Mouse (Mus musculus): ENCODE measurements around the gene Six3. TPM values are rescaled to one million over a fixed set of nuclear protein-coding genes. Genes with fewer than 3 reads are reported as not detected.

The Six3 gene
- total and polyA plus RNA-seq, 3 experiments: not detected

DNA sequence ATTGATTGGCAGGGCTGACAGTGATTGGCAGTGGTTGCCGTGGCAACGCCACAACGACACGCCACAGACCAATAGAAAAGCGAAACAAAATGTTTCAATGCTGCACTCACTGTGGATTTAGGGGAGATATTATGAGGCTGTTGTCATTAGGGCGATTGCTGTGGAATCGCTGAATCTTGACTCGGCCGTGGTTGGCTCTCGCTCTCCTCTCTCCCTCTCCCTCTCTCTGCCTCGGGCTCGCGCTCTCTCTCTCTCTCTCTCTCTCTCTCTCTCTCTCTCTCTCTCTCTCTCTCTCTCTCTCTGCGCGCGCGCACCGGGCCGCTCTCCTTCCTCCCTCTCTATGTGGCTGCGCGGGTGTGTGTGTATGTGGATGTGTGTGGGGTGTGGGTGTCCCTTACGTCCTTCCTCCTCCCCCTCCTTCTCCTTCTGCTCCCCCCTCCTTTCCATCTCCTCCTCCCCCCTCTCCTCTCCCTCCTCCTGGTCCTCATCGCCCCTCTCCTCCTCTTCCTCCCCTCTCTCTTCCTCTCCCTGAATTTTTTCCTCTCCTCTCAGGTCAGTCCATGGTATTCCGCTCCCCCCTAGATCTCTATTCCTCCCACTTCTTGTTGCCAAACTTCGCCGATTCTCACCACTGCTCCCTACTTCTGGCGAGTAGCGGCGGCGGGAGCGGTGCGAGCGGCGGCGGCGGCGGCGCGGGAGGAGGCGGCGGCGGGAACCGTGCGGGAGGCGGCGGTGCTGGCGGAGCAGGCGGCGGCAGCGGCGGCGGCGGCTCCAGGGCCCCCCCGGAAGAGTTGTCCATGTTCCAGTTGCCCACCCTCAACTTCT lies 7.5 kb downstream of the Six3 start:
- H3K27me3 ChIP-seq (ENCODE audit: control insufficient read depth in 1 of 2, insufficient read depth in 2 of 2, low read length in 2 of 2): no peaks in the 10 kb centered on the region
- no peaks in the 10 kb centered on the region for H3K9me3 ChIP-seq (replicated peaks; ENCODE audit: insufficient read depth, low read length)
- H3K9ac ChIP-seq (ENCODE audit: control insufficient read depth, low read depth, low read length, poor library complexity, severe bottlenecking): no peak overlapping the region
- no peak overlapping the region for H3K4me3 ChIP-seq (ENCODE audit: control insufficient read depth in 1 of 2, insufficient read depth in 1 of 2, low read depth in 2 of 2, low read length in 2 of 2)
- no peak overlapping the region for H3K27ac ChIP-seq (ENCODE audit: control insufficient read depth, low read depth, low read length)
- DNase-seq (ENCODE audit: low read depth, low spot score): no peak
- no peaks in the 10 kb centered on the region for H3K36me3 ChIP-seq (ENCODE audit: control insufficient read depth in 1 of 2, insufficient read depth in 2 of 2, low read length in 2 of 2)
- no peak for TF ChIP-seq KAT2A (conservative IDR thresholded peaks at IDR 0.05; ENCODE audit: low read depth, low read length)
- TF ChIP-seq TBP (IDR thresholded peaks at IDR 0.05; ENCODE audit: low read depth, low read length): no peak
- TF ChIP-seq ETS1 (IDR thresholded peaks at IDR 0.05; ENCODE audit: low read depth, low read length): no peak
- no peak for TF ChIP-seq E2F4 (IDR thresholded peaks at IDR 0.05; ENCODE audit: borderline replicate concordance, low read depth, low read length)
- no peaks in the 10 kb centered on the region for H3K4me1 ChIP-seq (ENCODE audit: control insufficient read depth in 1 of 2, insufficient read depth in 2 of 2, low read length in 2 of 2)
- no peaks in the 10 kb centered on the region for H3K79me2 ChIP-seq (ENCODE audit: control insufficient read depth, insufficient read depth, low read length, poor library complexity)

DNA sequence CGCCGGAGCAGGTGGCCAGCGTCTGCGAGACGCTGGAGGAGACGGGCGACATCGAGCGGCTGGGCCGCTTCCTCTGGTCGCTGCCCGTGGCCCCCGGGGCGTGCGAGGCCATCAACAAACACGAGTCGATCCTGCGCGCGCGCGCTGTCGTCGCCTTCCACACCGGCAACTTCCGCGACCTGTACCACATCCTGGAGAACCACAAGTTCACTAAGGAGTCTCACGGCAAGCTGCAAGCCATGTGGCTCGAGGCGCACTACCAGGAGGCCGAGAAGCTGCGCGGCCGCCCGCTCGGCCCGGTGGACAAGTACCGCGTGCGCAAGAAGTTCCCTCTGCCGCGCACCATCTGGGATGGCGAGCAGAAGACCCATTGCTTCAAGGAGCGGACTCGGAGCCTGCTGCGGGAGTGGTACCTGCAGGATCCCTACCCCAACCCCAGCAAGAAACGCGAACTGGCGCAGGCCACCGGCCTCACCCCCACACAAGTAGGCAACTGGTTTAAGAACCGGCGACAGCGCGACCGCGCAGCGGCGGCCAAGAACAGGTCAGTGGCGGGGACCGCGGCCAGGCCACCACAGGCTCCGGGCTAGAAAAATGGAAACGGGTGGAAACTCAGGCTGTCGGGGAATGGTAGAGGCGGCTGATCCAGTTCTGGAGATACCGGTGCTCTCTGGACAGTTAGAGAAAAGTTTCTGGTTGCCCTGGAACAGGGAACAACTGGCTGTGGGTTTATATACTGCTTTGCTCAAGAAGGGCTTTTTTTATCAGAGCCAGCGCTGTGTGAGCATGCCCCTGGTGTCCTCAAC lies 8.3 kb downstream of the Six3 start:
- Histone ChIP-seq H3K9me3 (replicated peaks; ENCODE audit: insufficient read depth, low read length) (no peaks in the 10 kb centered on the region), H3K27ac (ENCODE audit: control insufficient read depth, low read depth, low read length) (no peak overlapping the region), H3K79me2 (ENCODE audit: control insufficient read depth, insufficient read depth, low read length, poor library complexity) (no peaks in the 10 kb centered on the region), H3K27me3 (ENCODE audit: control insufficient read depth in 1 of 2, insufficient read depth in 2 of 2, low read length in 2 of 2) (no peaks in the 10 kb centered on the region; a peak in 1 of 4 replicates), H3K4me3 (ENCODE audit: control insufficient read depth in 1 of 2, insufficient read depth in 1 of 2, low read depth in 2 of 2, low read length in 2 of 2) (no peak overlapping the region), H3K4me1 (ENCODE audit: control insufficient read depth in 1 of 2, insufficient read depth in 2 of 2, low read length in 2 of 2) (no peaks in the 10 kb centered on the region), H3K9ac (ENCODE audit: control insufficient read depth, low read depth, low read length, poor library complexity, severe bottlenecking) (no peak overlapping the region), H3K36me3 (ENCODE audit: control insufficient read depth in 1 of 2, insufficient read depth in 2 of 2, low read length in 2 of 2) (no peaks in the 10 kb centered on the region)
- TF ChIP-seq NELFE (IDR thresholded peaks at IDR 0.05; ENCODE audit: low read depth, low read length) (no peak), NRF1 (IDR thresholded peaks at IDR 0.05; ENCODE audit: insufficient read depth, low read depth, low read length, poor library complexity, severe bottlenecking) (no peak), ZKSCAN1 (IDR thresholded peaks at IDR 0.05; ENCODE audit: low read depth, low read length) (no peak), MAZ (IDR thresholded peaks at IDR 0.05; ENCODE audit: low read depth, low read length) (no peak), GATA1 (IDR thresholded peaks at IDR 0.05; ENCODE audit: low read depth, low read length) (no peak), SIN3A (IDR thresholded peaks at IDR 0.05; ENCODE audit: low read length) (no peak), POLR2AphosphoS5 (IDR thresholded peaks at IDR 0.05; ENCODE audit: borderline replicate concordance, low read depth, low read length) (no peak), KAT2A (conservative IDR thresholded peaks at IDR 0.05; ENCODE audit: low read depth, low read length) (no peak), CHD2 (IDR thresholded peaks at IDR 0.05; ENCODE audit: low read length) (no peak), MXI1 (IDR thresholded peaks at IDR 0.05; ENCODE audit: low read depth, low read length) (no peak), CHD1 (IDR thresholded peaks at IDR 0.05; ENCODE audit: low read depth, low read length) (no peak), ZMIZ1 (IDR thresholded peaks at IDR 0.05; ENCODE audit: low read depth, low read length) (no peak), MYC (IDR thresholded peaks at IDR 0.05; ENCODE audit: low read depth, low read length) (no peak), ZNF384 (IDR thresholded peaks at IDR 0.05; ENCODE audit: low read depth, low read length) (no peak)
- no peak for DNase-seq (ENCODE audit: low read depth, low spot score)

Data from MEL (cell line).